Mouse (Mus musculus): ENCODE measurements around the gene Pde4b. TPM values are rescaled to one million over a fixed set of nuclear protein-coding genes. Genes with fewer than 3 reads are reported as not detected.

The Pde4b gene
- 10 to 100 TPM; 35.9 to 91.8 (median 73.1) TPM for polyA plus RNA-seq (2017; shearing (Covaris generic))

DNA sequence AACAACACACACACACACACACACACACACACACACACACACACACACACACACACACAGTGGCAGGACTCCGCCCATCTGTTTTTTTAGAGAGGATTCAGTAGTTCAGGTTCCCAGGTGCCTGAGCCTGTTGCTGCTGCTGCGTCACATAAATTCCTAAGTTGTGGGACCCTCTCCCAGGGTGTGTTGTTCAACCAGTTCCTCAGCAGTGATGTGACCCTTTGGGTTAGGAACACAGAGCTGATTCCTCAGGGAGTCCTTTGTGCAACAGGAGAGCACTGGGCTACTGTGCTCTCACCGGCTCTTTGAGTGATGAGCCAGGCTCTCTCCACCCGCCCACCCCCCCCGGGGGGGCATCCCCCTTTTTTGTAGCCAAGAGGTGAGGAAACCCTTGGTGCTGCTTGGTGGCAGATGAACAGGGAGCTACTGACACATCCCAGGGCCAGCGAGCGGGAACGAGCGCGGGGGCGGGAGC is at the start of gene Pde4b:
Gene Pde4b (plus strand): TSS at position 453 of the 475 bp plus-strand sequence.
- ATAC-seq, result no peak

DNA sequence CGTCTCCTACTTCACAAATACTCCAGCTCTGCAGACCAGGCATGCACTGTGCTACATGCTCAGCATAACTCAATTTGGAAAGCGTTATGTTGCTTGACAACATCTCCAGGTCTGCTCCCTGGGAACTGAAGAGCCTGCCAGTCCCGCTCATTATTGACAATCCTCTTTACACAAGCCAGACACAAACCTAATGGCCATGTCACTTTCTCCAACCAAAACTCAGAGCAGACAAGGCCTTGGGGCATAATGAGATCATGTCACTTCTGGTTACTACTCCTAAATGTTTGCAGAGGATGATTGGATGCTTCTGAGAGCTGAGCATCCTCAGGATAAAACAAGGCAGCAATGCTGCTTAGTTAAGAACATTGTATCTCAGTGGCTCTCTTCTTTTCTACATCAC is 47.2 kb upstream of the Pde4b start:
- no peak for ATAC-seq

DNA sequence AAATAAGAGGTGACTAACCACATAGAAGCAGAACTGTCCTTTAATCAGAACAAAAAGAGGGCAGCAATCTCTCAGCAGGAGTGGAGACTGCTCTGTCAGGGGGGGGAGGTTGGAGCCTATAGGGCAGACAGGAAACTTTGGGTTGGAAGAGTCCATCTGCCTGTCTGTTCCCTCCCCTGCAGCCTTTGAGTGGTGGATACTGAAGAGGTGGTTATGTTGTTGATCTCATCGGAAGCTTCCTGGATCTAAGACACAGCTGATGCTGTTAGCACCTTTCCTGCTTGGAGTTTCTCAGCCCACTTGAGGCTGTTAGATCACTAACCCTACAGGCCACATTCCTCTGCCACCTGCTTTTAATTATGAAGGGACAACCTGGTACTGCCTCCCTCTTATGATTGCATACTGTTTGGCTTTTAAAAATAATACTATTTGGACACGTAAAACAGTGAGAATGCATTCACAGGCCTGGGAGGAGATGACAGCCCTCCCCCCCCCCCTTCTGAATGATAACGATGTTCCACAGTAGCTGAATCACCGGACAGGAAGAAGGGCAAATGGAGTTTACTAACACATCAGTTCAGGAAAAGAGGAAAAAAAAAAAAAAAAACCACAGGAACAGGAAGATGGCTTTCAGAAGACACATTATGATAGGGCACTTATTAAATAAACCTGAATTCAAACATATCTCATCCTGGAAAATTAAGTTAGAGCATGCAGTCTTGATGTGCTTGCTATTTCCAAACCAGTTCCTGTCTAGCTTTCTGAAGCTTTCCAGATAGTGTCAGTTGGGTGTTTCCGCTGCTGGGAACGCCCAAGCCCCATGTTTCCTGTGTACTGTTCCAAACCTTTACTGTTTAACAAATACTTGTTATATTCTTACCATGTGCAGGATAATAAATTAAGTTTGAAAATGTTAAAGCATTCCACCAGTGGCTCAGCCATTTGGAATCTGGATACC is 41.9 kb upstream of the Pde4b start:
- no peak for ATAC-seq

DNA sequence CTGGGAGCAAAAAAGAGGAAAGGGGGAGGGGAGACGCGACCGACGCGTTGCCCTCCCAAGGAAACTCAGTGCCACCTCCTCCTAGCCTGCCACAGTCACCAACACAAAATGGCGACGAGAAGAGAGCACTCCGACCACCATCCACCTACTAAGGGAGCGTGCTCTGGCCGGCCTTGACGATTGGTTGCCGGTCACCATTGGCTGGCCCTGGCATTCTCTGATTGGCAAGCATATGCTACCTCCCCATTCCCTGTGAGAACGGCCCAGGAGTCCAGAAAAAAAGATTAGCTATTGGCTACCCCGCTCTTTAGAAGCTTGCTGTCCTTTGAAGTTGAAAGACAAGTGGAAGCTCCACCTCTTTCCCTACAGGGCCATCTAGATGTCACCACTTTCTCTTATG is 38.0 kb upstream of the Pde4b start:
- ATAC-seq, result peak; percentile 77

DNA sequence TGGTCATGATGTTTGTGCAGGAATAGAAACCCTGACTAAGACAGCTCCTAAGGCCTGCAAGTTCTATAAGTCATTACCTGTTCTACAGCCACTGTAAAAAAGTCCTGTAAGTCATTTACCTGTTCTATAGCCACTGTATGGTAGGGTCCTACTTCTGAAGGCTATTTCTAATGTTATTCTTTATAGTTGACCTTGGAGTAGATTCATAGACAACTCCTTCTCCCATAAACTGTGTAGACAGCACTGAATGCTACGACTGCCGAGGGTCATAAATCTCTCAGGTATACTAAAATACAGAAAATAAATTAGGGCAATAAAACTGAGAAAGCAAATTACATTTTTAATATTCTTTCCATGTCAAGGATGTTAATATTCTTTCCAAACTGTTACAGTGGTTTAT is 26.0 kb upstream of the Pde4b start:
- no peak for ATAC-seq

DNA sequence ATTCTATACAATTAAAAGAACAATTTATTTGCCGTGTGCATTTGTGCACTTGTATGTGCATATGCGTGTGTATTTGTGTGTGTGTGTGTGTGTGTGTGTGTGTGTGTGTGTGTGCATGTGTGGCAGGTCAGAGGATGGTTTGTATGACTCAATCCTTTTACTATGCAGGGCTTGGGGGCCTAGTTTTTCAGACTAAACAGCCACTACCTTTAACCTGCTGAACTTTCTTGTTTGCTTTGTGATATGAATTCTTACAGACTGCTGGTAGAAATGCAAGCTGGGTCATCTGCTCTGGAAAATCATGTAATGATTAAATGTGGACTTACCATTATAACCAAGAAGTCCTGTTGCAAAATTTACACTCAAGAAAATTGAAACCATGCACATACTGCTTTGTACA is 18.0 kb upstream of the Pde4b start:
- no peak for ATAC-seq

DNA sequence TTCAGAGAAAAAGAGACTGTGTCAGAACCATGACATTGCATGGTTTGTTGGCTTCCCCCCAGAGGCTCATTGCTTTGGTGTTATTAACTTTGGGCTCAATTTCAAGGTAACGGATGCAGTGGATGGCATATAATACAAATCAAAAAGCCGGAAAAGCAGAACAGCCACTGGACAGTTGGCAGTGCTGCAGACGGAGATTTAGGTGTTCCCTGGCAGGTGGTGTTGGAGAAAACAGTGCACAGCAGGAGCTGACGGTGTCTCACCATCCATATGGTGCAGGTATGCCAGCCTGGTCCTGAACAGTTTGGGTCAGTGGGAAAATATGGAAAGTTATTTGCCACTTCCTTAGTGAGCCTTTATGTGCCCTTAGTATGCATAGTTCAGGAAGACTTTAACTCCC is 1.0 kb upstream of the Pde4b start:
- ATAC-seq, result no peak

DNA sequence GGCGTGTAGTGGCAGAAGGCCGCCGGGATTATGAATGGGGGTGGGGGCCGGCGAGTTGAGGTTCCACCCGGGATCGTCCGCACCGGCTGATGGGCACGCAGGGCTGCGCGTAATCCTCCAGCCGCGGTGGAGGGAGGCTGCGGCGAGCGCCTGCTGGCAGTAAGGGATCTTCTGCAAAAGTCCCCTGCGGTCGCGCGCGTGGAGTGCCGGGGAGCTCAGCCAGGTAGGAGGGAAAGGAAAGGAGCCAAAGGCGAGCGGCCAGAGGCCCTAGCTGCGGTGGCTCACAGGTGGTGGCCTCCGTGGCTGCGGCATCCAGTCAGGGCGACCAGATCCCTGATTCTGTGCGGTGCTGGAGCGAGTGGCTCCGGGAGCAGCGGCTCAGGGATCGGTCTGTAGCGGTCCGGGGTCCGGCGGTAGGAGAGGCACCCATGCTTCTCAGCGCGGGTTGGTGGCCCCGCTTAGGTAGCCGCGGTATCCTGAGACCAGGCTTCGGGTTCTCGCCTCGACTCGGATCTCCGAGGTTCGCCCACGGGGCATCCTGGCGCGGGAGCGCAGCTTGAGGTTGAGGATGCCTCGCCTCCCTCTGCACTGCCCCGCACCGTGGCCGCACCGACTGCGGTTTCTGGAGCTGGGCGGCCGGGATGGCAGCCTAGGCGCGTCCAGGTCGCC is 357 bp downstream of the Pde4b start:
- ATAC-seq, result no peak

DNA sequence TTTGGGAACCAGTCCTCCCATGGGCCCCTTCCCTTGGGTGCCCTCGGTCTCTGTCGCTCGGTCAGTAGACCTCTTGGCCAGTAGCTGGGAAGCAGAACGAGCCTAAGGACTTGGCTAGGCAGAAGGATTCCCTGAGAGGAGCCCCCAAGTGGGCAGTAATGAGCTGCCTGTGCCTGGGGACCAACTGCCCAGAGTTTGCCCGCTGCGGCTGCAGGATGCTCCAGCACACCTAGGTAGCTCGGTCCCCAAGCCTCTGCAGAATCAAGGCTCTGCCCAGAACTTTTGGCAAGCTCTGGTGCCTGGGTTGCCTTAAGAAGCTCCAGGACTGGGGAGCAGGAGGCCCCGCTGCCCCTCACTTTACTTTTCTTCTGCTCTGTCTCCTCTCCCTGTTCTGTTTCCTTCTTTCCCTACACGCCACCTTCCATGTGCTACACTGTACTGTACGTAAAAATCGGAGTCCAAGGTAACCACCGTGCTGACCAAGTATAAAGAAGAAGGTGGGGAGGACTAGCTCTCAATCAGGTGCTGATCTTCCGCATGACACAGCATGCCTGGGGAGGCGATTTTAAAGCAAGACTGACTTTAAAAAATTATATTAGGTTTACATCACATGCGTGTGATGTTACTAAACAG is 1.0 kb downstream of the Pde4b start:
- ATAC-seq, result no peak

DNA sequence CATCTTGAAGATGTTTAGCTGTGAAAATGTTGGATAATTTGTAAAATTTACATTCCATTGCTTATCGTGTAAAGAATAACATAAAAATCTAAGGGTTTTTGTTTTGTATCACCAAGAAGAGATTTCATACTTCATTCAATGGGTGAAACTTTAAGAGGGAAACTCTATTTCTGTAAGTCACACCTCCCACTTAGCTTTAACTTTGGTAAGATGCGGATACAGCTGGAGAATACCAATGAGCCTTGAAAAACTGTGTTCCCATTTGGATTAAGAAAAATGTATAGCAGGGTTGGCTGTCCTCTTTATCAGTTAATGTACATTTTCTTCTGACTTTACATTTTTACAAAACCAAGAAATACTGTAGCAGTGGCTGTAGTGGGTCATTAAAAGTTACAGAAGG is 8.5 kb downstream of the Pde4b start:
- no peak for ATAC-seq

DNA sequence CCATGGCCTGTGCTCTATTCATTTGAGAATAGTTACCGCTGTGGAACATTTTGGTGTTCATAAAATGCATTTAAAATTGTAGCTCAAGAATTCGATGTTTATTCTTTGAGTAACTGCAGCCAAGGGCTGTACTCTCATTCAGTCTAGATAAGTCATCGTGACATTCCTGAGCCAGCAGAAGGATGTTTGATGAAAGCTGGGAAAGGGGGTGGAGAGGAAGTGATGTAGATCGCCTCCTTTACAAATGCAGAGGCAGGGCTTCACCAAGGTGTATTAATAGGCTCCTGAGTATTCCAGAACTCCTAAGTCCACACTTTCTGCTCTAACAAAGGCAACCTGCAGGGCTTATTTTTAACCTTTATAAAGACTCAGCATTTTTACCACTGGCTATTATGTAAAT is 14.9 kb downstream of the Pde4b start:
- no peak for ATAC-seq

DNA sequence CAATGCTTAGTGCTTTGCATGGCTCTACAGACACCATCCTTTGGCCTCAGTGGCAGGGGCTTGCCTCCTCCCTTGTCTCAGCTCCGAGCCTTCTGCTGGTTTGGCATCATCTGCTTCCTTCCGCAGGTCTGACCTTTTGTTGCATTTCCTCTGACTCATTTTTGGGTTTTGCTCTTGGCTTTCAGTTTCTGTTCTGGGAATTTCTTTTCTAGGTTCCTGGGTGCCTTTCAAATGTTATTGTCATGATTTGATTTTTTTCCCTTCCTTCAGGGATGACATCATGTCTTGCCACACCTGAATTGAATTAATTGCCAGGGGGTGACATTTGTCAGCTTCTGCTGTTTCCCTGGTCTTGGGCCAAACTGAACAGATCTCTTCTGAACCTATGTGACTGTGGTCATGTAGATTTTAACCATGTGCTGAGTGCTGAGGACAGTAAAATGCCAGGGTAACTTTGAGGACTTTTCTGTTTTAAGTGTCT is 17.2 kb downstream of the Pde4b start:
- peak; percentile 61 for ATAC-seq

DNA sequence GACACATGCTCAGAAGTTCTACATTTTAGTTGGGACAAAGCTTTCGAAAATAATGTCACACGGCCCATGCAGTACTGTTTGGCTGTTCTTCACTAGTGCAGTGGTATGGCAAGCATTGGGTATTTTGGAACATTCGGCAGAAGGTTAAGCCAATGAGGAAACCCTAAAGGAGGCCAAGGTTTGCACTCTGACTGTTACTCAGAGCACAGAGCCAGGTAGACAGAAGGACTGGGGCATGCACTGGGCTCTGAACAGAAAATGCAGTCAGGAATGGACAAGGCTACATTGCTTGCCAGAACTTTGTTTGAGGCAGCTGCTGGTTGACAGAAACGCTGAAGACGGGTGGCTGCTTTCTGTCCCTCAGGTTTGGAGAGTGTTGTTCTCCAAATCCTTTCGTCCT is 19.4 kb downstream of the Pde4b start:
- ATAC-seq, result no peak

DNA sequence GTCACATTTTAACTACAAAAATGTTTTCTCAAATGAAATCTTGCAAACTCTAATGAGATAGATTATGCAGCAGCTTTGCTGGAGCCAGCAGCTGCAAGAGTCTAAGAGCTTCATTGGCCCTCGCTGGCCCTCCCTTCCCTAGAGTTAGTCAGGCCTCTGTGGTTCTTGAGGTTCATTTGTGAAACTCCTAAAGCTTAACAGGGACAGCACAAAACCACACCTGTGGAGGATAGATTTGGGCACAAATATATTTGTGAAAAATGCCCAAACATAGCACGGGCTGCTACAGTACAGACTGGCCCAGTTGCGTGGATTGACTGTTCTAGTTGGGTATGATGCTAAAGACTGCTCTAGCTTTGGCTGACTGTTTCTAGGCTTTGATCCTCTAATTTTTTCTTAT is 32.1 kb downstream of the Pde4b start:
- no peak for ATAC-seq

DNA sequence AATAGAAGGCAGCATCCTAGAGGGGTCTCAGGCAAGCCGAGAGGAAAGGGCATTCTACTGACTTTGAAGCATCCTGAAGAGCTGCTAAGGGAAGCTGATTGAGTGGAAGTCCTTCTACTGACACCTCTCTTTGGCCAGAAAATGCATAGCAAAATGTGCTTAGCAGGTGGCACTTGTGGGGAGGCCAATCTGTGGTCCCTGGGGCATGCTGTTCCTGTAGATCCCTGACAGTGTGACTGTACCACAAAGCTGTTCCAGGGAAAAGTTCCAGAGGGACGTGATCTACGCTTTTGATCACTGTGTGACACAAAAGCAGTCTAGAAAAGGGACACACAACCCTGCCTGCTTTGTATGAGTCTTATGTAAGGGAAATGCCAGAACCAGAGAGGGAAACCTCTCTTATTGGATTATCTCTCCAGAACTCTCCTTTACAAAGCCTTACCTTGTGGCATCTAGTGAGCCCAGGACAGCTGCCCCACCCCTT is 49.1 kb downstream of the Pde4b start:
- ATAC-seq, result no peak

DNA sequence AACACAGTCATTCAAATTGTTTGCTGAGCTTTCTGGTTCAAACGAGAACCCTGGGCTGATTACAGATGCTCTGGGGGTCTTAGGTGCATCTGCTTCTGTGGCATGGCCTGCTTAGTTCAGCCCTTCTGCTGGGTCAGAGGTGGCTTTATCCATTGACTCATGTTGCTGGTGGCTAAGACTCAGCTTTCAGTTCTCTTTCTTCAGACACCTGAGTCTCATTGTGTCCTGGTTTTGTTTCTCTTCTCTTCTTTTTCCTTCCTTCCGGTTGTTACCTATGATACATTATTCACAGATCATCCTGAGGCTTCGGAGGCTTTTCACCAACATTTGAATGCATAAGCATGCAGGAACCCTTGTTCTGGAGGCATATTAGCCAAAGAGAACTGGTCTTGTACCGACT is 51.0 kb downstream of the Pde4b start:
- no peak for ATAC-seq

DNA sequence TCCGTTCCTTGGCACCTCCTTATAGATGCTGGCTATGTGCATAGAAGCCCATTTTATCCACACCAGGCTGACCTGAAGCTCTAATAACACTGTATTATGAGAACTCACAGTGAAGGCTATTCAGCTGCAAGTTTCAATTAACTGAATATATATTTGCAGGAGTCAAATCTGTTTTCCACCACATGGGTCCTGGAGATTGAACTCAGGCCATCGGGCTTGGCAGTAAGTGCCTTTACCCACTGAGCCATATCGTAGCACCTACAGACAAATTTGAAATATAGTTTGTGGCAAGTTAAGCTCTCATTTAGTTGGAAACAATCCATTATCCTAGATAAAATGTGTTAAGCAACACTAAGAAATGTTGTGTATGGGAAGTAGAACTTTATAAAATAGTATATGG is 53.9 kb downstream of the Pde4b start:
- ATAC-seq, result no peak

DNA sequence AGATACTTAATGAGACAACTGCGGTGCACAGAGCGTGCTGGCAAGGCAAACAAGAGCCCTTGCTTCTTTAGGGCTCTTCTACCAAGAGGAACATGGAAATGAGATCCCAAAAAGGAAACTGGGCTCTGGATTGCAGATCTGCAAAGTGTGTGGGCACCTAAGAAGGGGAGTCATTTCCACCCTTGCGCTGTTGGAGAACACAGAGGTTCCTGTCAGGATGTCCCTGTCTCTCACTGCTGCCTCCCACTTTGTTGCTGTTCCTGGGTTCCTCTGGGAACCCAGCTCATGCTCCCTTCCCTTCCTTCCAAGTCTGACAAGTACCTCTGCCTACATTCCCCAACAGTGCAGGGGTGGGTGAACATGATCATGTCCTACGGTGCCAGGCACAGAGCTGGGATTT is 61.4 kb downstream of the Pde4b start:
- no peak for ATAC-seq

DNA sequence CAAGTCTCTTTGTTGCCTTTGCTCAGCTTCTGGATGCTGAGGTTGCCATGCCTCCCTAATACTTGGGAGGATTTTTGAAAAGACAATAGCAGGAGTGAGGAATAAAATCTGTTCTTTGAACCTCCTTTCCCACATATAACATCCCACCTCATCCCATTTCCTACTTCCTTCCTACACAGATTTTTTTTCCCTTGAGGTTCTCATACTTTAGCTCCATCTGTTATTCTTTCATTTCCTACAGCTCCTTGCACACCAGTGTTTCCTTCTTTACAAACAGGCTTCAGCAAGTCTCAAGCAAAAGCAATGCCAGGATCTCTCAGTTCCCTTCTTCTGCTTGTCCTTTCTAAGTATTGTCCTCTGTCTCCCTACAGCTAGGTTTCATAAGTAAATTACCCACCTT is 71.8 kb downstream of the Pde4b start:
- ATAC-seq, result no peak

DNA sequence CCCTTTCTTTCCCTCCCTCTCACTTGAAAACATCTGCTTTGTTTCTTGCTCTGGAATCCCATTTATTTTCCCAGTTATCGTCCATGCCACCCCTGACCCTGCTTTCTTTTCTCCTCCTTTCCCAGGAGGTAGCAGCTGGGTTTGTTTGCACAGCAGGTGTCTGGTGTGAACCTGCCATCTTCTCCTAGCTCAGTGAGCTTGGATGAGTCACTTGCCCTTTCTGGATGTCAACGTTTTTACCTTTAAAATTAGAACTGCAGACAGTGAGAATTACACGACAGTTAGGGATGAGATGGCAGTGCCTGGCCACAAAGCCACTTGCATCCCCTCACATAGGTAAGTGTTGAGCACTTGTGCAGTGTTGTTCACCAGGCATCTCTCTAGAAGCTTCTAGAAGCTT is 84.3 kb downstream of the Pde4b start:
- no peak for ATAC-seq

DNA sequence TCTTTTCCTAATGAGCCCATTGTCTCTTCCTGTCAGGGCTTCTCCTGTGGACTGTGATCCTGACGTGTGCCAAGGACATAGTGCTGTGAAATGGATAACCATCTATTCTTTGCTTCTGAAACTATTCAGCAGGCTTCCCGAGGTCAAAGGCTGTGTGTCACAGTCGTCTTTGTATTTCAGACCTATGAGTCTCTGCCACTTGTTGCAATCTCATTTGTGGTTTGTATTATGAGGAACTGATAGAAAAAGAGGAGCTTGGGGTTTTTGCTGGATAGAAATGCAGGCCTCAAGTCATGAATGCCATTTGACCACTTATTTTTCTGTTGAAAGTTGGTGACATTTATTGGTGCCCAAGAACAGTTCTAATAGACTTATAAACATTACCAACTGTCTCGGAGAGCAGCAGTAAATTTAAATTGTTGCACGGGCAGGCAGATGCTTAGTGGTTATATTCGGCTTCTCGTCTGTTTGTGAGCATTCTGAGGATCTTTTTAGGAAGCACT is 85.4 kb downstream of the Pde4b start:
- ATAC-seq, result no peak

DNA sequence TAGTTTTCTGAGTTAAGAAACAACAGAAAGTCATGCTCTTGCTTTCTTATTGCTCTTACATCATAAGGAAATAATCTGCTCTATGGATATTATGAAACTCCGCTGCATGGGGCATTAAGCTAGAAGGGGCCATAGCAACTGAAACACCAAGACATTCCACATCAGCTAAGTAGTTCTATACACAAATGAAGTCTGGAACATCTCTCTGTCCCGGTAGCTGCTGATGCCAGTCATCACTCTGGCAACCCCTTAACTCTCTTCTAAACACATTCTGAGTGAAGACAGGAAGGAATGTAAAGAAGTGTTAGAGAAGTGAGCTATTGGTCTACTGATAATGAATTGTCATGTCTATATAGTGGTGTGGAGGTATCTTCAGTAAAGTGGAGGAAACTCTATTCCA is 88.6 kb downstream of the Pde4b start:
- no peak for ATAC-seq

DNA sequence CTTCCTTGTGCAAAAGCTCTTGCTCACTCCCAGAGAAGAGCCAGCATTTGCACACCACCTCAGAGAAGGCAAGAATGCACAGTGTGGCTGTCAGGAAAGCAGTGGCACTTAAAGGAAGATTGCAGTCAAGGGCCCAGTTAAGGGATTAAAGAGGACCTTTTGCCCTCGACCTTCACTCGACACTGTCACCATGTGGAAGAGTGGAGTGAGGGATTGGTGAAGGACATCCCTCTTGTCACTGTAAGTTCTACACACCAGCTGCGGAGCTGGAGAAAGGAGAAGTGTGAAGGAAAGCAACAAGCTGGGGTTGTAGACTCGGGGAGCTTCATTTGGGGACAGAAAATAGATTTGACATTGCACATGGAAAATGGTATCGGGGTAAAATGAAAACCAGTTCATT is 89.9 kb downstream of the Pde4b start:
- ATAC-seq, result no peak
